Mouse (Mus musculus) right cerebral cortex, postnatal 10 days (tissue): ENCODE measurements at regions not wholly inside any gene's neighbourhood (a gene's known extent, or its start where the extent isn't known, plus 50 kb on each side); places are given as distances from the start of the nearest gene placed in this dataset.

ENCODE experiments used
- DNase-seq, 2 experiments: peaks; one replicate each; pipeline ENCODE4 v3.0.0; 2021; ENCODE audit warnings: low spot score in 2 of 2

DNA sequence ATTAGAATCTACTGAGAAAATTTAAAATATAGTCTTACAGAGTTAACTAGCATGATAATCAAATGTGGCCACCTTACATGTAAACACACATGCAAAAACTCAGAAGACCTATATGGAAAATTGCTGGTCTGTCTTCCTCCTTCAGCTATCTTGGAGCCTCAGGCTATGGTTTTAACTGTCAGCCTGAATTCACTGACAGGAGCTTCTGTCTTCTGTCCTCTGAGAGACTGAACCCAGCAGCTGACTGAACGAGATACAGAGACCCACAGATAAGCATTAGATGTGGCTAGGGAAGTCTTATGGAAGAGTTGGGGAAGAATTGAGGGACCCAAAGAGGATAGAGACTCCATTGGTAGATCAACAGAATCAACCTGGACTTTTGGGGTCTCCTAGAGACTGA lies 360.0 kb upstream of the Meox2 start:
- DNase-seq: no peak

DNA sequence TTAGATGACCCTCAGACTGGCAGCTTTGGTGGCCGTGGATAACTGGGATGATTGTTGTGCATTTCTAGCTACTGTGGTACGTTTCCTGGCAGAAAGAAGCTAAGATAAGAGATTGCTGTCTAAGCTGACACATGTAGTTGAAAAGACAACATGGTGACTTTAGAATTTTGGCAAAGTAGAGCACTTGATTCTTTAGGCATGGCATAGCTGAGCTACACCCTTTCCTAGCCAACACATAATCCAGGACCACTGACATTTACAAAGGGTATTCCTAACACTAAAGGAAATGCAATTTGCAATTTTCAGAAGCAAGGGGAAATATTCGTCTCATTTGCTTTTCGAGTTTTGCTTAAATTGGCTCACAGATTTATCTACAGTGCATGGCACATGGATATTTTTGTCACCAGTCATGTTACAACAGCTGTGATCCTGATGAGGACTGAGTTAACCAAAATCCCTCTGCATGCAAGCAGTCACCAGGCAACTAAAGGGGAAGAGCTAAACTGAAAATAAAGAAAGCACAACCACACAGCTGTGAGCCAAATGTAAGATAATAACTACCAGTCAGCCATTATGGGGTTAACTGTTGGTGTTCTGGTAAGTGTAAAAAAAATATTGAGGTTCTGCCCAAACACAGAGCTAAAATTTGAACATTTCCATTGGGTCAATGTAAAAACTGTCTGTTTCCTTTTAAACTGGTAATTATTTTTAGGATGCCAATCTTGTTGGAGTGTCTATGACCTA lies 342.9 kb upstream of the Meox2 start:
- DNase-seq: peak in 1 of 2 experiments; percentile 34

DNA sequence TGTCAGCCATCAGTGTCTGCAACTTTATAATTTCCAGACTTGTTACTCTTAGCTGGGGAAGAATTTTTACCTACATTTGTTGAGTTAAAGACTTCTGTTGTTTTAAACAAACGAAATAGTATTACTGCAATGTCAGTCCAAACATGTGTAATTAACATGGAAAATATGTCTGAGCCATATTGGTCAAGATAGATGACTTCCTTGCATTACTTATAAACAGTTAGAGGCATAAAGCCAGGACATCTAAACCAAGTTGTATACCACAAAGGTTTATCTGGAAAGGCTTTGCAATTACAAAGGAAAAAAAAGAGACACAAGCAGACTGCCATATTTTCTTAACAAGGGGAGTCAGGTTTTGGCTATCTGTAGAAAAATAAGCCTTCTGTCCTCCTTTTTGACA lies 342.2 kb upstream of the Meox2 start:
- no peak for DNase-seq

GRCm38 (mm10) chr12:36780761-36781160 lies 327.6 kb upstream of the Meox2 start:
- DNase-seq: no peak

GRCm38 (mm10) chr12:36790866-36791265 lies 317.5 kb upstream of the Meox2 start:
- DNase-seq: no peak

- DNase-seq: no peak
These were observed 316.9 kb upstream of the Meox2 start for GRCm38 (mm10) chr12:36791430-36791829.

DNA sequence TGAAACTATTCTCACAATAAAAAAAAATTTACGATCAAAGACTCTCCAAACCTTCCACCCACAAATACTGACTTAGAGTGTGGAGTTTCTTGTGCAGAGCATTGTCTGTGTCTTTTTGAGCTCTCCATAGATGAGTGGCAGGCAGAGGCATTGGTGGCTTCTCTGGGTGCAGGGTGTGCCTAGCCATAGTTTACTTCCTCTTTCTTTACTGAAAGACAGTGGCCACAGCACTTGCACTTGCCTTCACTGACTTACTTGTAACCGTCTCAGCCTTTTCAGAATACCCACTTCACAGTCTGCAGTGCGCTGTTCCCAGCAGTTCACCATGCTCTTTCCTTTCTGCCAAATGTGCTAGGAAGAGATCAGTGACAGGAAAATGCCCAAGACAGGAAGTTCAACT lies 316.1 kb upstream of the Meox2 start:
- no peak for DNase-seq

DNA sequence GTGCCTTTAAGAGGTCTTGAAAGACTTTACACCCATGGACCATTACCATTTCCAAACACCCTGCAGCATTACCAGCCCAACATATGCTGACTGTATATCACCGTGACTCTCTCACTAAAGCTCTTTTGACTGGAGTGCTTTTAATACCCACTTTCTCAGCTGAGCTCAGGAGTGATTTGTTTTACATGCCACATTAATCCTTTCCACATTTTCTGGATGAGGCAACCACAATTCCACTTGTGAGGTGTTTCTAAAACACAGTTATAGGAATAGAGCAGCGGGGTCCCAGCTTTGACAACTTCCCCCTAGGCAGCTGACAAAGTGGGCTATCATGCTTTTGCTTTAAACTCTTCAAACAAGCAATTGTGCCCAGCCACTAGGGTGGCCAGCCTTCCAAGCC lies 314.5 kb upstream of the Meox2 start:
- no peak for DNase-seq

DNA sequence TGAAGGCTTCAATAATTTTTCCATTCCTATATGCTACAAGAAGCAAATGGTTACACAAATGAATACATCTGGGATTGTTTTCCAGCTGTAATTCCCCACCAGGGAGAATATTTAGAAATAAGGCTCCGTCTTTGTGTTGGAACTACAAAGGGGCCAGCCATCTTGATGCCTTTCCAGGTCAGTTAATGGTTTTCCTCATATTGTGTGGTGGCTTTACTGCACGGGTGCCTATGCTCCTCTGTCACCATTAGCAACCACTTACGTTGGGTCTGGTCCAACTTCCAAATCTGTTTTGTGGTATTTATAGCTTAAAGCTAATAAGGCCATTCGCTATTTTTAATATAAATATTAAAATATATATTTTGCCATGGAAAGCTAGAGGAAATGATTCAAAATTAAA lies 312.1 kb upstream of the Meox2 start:
- DNase-seq: no peak

DNA sequence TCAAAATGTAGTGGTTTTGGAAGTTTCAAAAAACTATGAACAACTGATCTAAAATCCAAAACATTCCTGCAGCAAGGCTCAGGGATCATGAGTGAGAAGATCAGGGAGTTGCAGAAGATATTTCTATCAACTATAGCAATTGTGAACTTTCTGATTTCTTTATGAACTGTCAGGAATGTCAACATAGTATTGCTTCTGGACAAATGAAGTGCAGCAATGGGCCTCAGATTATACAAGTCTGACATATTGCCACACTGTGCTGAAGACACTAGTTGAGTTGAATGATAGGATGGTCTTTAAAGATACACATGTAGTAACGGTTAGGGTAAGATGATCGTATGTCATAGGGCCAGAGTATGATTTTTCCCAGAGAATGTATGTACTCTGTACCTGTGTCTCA lies 290.4 kb upstream of the Meox2 start:
- DNase-seq: no peak

GRCm38 (mm10) chr12:36818852-36819251 lies 289.5 kb upstream of the Meox2 start:
- no peak for DNase-seq

DNA sequence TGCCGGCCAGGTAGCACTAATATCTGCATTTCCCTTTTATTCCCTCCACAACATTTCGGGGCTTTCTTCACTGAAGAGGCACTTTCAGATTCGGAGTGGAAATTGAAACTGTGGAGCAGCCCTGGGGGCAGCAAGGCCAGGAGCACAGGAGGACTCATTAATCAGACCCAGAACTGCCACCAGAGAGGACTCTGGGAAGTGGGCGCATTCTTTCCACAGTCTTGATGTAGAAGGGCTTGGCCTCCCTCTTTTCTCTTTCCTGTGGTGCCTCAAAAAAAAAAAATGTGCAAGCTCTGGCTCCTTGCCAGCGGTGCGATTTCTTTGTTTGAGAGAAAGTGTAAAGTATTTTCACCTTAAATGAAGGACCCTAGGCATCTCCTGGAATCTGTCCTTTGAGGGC lies 281.6 kb upstream of the Meox2 start:
- no peak for DNase-seq

DNA sequence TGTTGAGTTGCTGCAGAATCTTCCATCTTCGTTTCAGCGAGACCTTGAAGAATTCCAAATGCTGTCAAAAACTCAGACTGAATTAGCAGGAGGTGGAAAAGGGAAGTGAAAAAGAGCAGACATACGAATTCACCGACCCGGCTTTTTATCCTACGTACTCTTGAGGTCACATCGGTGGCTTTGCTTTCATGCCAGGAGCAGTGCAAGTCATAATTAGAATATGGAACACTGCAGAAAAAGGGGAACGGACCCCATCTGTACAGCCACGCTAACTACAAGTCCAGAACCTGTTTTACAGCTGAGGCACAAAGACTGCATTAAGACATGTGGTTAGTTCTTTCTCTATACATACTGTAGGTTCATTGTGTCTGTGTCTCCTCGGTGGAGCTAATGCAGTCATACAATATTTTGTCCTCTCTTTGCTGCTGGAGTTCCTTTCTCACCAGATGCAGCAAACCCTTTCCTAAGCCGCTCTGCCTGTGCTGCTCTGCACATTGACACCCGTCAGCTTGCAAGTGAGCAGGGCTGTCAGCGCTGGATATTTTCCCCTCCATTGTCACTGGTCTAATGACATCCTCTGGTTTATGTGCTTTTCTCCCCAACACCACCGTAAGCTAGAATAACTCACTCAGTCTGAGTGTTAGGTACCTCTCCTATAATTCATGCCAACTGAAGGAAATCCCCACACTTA lies 276.9 kb upstream of the Meox2 start:
- no peak for DNase-seq

DNA sequence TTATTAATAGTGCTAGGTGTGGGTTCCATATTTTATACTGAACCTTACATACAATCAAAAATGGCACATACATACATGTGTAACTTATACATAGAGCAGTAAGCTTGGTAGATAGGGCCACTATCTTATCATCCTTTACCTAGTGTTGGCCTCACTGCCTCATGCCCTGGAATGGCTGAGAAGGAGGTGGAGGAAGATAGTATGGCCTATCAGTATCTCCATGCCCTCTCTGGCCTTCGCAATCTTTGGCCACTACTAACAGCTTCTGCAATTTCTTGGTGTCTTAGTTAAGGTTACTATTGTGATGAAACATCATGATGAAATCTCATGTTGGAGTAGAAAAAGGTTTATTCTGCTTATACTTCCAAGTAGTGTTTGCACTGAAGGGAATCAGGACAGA lies 265.4 kb upstream of the Meox2 start:
- DNase-seq: no peak

DNA sequence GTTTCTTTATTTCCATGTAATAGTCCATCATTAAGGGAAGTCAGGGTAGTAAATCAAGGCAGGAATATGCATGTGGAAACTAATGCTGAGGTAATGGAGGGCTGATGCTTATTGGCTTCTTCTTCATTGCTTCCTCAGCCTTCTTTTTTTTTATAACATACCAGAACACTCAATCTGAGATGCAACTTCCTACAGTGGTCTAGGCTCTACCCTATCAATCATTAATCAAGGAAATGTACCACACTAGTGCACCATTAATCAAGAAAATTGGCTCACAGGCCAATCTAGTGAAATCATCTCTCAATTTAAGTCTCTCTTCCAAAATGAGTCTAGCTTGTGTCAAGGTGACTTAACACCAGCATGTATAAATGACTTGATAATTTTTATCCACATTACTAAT lies 263.2 kb upstream of the Meox2 start:
- DNase-seq: no peak

DNA sequence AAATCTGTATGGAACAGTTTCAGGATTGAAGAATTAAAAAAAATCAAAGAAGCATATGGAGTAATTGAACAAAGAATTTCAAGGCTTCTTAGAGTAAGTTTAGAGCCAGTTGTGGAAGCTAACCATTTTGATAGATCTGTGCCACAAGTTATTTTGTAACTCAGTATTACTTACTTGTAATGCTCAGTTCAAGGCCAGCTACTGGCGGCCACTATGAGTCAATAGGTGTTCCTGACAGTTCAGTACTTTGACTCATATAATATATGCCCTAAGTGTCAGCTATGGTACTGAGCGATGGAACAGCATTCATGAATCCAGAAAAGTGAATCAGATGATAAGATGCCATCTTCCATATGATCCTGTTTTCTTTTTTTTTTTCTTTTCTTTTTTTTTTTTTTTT lies 259.3 kb upstream of the Meox2 start:
- no peak for DNase-seq

- no peak for DNase-seq
These were observed 245.2 kb upstream of the Meox2 start for GRCm38 (mm10) chr12:36863113-36863512.

DNA sequence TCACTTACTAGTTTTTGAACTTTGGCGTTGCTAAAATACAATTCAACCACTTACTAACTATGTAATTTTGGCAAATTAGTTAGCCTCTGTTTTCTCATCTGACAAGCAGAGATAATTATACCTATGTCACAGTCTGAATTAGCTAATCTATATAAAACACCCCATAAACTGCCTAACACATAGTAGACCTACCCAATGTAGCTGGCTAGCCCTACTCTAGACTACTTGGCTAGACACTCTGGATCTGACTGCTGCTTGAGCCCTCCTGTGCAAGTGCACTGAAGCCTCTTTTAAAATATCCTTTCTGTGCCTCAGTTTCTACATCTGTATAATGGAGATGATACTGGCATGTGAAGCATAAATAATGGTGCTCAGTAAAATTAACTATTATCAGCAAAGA lies 227.6 kb upstream of the Meox2 start:
- DNase-seq: no peak

DNA sequence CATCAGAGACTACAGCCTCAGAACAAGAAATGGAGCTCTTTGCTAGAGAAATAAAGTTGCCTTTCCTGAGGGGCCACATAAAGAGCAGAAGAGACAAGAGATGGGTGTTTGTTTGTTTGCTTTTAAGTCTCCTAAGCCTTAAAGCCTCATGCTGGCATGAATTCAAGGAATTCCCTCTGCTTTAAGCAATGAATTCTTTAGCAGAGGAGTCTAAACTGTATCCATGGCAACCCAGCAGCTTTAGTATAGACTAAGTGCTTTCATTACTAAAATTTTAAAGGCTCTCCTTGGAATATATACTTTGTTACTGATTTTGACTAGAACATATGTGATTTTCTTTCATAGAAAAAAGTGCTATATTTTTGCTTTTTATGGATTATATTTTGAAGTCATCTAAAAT lies 195.0 kb upstream of the Meox2 start:
- DNase-seq: peak; percentile 20 to 36

DNA sequence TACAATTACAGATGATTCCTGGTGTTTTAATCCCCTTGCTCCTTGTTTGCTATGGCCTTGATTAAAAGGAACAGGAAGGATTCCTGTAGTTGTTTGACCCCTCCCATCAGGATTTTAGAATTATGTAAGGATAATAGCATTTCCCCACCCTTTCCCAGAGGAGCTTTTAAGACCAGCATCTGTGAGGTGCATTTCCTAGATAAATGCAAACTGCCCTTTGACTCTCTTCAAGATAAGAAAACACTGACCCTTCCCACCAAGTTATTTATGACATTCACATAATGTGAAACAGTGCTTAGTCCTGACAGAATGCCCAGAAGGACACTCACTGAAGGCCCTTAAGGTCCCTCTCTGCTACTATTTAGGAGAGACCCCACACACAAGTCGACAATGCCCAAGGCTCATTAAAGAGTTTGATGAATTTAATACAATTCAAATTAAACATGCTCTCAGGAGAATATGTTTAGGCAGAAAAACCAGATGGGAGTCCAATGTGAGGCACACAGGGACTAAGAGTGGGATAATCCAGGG lies 190.7 kb upstream of the Meox2 start:
- no peak for DNase-seq

GRCm38 (mm10) chr12:36918294-36918876 lies 190.0 kb upstream of the Meox2 start:
- DNase-seq: no peak

- no peak for DNase-seq
These were observed 184.8 kb upstream of the Meox2 start for GRCm38 (mm10) chr12:36923558-36923957.

GRCm38 (mm10) chr12:36926225-36926624 lies 182.1 kb upstream of the Meox2 start:
- no peak for DNase-seq
